Mouse (Mus musculus): ENCODE measurements around the gene Smagp. TPM values are rescaled to one million over a fixed set of nuclear protein-coding genes. Genes with fewer than 3 reads are reported as not detected.
"Not testable (repeated sequence)": the region's sequence is repeated elsewhere in the genome, so short reads cannot be mapped to it uniquely, and the experiment has no call there.

The Smagp gene
- total RNA-seq, 2 experiments from 2014 or later, result not detected

GRCm38 (mm10) chr15:100631454-100632170 lies 5.1 kb downstream of the Smagp start:
- ATAC-seq (replicated peaks; ENCODE audit: low FRiP score, poor library complexity, severe bottlenecking), result no peak

- no peak for ATAC-seq (replicated peaks; ENCODE audit: low FRiP score, poor library complexity, severe bottlenecking)
These were observed 6.6 kb downstream of the Smagp start for GRCm38 (mm10) chr15:100630126-100630525.

GRCm38 (mm10) chr15:100628797-100629196 lies 7.9 kb downstream of the Smagp start:
- no peak for ATAC-seq (replicated peaks; ENCODE audit: low FRiP score, poor library complexity, severe bottlenecking)

GRCm38 (mm10) chr15:100627774-100628370 lies 8.9 kb downstream of the Smagp start:
- no peak for ATAC-seq (replicated peaks; ENCODE audit: low FRiP score, poor library complexity, severe bottlenecking)

- no peak for ATAC-seq (replicated peaks; ENCODE audit: low FRiP score, poor library complexity, severe bottlenecking)
These were observed 9.5 kb downstream of the Smagp start for GRCm38 (mm10) chr15:100627287-100627686.

GRCm38 (mm10) chr15:100624435-100624834 lies 12.3 kb downstream of the Smagp start:
- no peak for ATAC-seq (replicated peaks; ENCODE audit: low FRiP score, poor library complexity, severe bottlenecking)

GRCm38 (mm10) chr15:100623754-100624153 lies 13.0 kb downstream of the Smagp start:
- no peak for ATAC-seq (replicated peaks; ENCODE audit: low FRiP score, poor library complexity, severe bottlenecking)

GRCm38 (mm10) chr15:100622164-100622563 lies 14.6 kb downstream of the Smagp start:
- ATAC-seq (replicated peaks; ENCODE audit: low FRiP score, poor library complexity, severe bottlenecking), result no peak

- not testable (repeated sequence) for ATAC-seq (replicated peaks; ENCODE audit: low FRiP score, poor library complexity, severe bottlenecking)
These were observed 15.1 kb downstream of the Smagp start for GRCm38 (mm10) chr15:100621671-100622070.

- ATAC-seq (replicated peaks; ENCODE audit: low FRiP score, poor library complexity, severe bottlenecking), result no peak
These were observed 17.5 kb downstream of the Smagp start for GRCm38 (mm10) chr15:100619200-100619599.

- ATAC-seq (replicated peaks; ENCODE audit: low FRiP score, poor library complexity, severe bottlenecking), result no peak
These were observed 20.5 kb downstream of the Smagp start for GRCm38 (mm10) chr15:100616221-100616620.

- peak; percentile 55 for ATAC-seq (replicated peaks; ENCODE audit: low FRiP score, poor library complexity, severe bottlenecking)
These were observed 20.9 kb downstream of the Smagp start for GRCm38 (mm10) chr15:100615825-100616220.

GRCm38 (mm10) chr15:100614996-100615824 lies 21.5 kb downstream of the Smagp start, which contains the start of gene Dazap2:
Gene Dazap2, plus strand, starts transcription at chr15:100615349.
- ATAC-seq (replicated peaks; ENCODE audit: low FRiP score, poor library complexity, severe bottlenecking), result peak; percentile 74

- peak; percentile 64 for ATAC-seq (replicated peaks; ENCODE audit: low FRiP score, poor library complexity, severe bottlenecking)
These were observed 22.3 kb downstream of the Smagp start for GRCm38 (mm10) chr15:100614218-100614995.

GRCm38 (mm10) chr15:100613584-100613983 lies 23.2 kb downstream of the Smagp start:
- peak; percentile 58 for ATAC-seq (replicated peaks; ENCODE audit: low FRiP score, poor library complexity, severe bottlenecking)

GRCm38 (mm10) chr15:100612432-100612831 lies 24.3 kb downstream of the Smagp start:
- ATAC-seq (replicated peaks; ENCODE audit: low FRiP score, poor library complexity, severe bottlenecking), result no peak

GRCm38 (mm10) chr15:100611951-100612350 lies 24.8 kb downstream of the Smagp start:
- no peak for ATAC-seq (replicated peaks; ENCODE audit: low FRiP score, poor library complexity, severe bottlenecking)

GRCm38 (mm10) chr15:100606677-100607076 lies 30.1 kb downstream of the Smagp start:
- ATAC-seq (replicated peaks; ENCODE audit: low FRiP score, poor library complexity, severe bottlenecking), result not testable (repeated sequence)

- ATAC-seq (replicated peaks; ENCODE audit: low FRiP score, poor library complexity, severe bottlenecking), result no peak
These were observed 35.1 kb downstream of the Smagp start for GRCm38 (mm10) chr15:100601669-100602068.

All from erythroid progenitor cell, adult 5-6 weeks (primary cell).